ENCODE assay signal across 14 mouse cellular contexts in genomic region chr7:127646363-127646762, GRCm38 (mm10).
"Had no signal": no experiment of that assay in that cellular context is flagged by ENCODE, and none has a peak within 500 bp of the region (broad histone marks: within the 10 kb centered on the region; RNA-seq: fewer than 3 reads in every experiment).

No protein-coding gene starts in this region.

- ATAC-seq: midbrain, embryonic 15.5 days had no signal

- DNase-seq: kidney, adult 11 months; kidney, adult 8-10 months; kidney, postnatal 10 days; kidney, postnatal 36 days; liver, embryonic 13.5 days; lung, adult 2 months; lung, postnatal 14 days; right cerebral cortex, adult 18-20 months; right cerebral cortex, postnatal 14 days; right cerebral cortex, postnatal 4 days; spleen, adult 18-20 months; thymus, adult 18-20 months; thymus, postnatal 4 days had no signal
